In genomic region chr13:97839617-97840308, GRCm38 (mm10) we compare ENCODE assay signal across 25 mouse cellular contexts.
A peak's percentile ranks its signal among the peaks of the same experiment; 100 is the strongest.
DNase-seq lines count a peak whose midpoint lies in the region; ATAC-seq lines count a peak whose summit lies in the region.
"Had no signal": no experiment of that assay in that cellular context is flagged by ENCODE, and none has a peak within 500 bp of the region (broad histone marks: within the 10 kb centered on the region; RNA-seq: fewer than 3 reads in every experiment).

No protein-coding gene starts in this region.

- 20% methylated on average over 7 of the region's 7 CpGs for WGBS in kidney, embryonic 16.5 days
- 27% methylated on average over 7 of the region's 7 CpGs for WGBS in embryonic facial prominence, embryonic 11.5 days

- H3K36me3 ChIP-seq in kidney, embryonic 16.5 days (ENCODE audit: insufficient read depth, low read length) = no peaks in the 10 kb centered on the region
- no peaks in the 10 kb centered on the region for H3K36me3 ChIP-seq in embryonic facial prominence, embryonic 11.5 days (replicated peaks; ENCODE audit: control insufficient read depth, insufficient read depth, low read depth, low read length)
- H3K36me3 ChIP-seq: forebrain, embryonic 12.5 days; limb, embryonic 13.5 days; midbrain, embryonic 13.5 days; neural tube, embryonic 13.5 days had no signal

- no peak overlapping the region for H3K4me3 ChIP-seq in kidney, embryonic 16.5 days (ENCODE audit: low read length)
- H3K4me3 ChIP-seq in embryonic facial prominence, embryonic 11.5 days (ENCODE audit: low read depth, low read length) = no peak overlapping the region
- H3K4me3 ChIP-seq: forebrain, embryonic 12.5 days; limb, embryonic 13.5 days; midbrain, embryonic 13.5 days; neural tube, embryonic 13.5 days had no signal

- H3K27me3 ChIP-seq in kidney, embryonic 16.5 days (ENCODE audit: insufficient read depth, low read length) = no peaks in the 10 kb centered on the region; the same call in 1 of the 2 replicates
- H3K27me3 ChIP-seq in embryonic facial prominence, embryonic 11.5 days (ENCODE audit: control insufficient read depth, insufficient read depth, low read length) = no peaks in the 10 kb centered on the region
- H3K27me3 ChIP-seq: CH12.LX; midbrain, embryonic 13.5 days; neural tube, embryonic 13.5 days had no signal

- H3K4me1 ChIP-seq in kidney, embryonic 16.5 days (ENCODE audit: insufficient read depth, low read length) = peaks cover 14% of the 10 kb centered on the region; the same call in 1 of the 2 replicates
- H3K4me1 ChIP-seq in embryonic facial prominence, embryonic 11.5 days (ENCODE audit: control insufficient read depth, insufficient read depth, low read length) = no peaks in the 10 kb centered on the region
- H3K4me1 ChIP-seq: megakaryocyte, embryonic 14.5 days had no signal

- H3K9me3 ChIP-seq in kidney, embryonic 16.5 days (ENCODE audit: low read length) = no peaks in the 10 kb centered on the region
- no peaks in the 10 kb centered on the region for H3K9me3 ChIP-seq in embryonic facial prominence, embryonic 11.5 days (replicated peaks; ENCODE audit: control insufficient read depth, low read length)
- H3K9me3 ChIP-seq: forebrain, embryonic 12.5 days; limb, embryonic 13.5 days; midbrain, embryonic 13.5 days; neural tube, embryonic 13.5 days had no signal

- ATAC-seq in kidney, embryonic 16.5 days (ENCODE audit: low FRiP score, low TSS enrichment) = peak; percentile 77
- no peak for ATAC-seq in embryonic facial prominence, embryonic 11.5 days (replicated peaks; ENCODE audit: insufficient number of reproducible peaks, low FRiP score, low TSS enrichment, low read depth)
- no peak for ATAC-seq in megakaryocyte progenitor cell, adult 5-6 weeks (replicated peaks; ENCODE audit: poor library complexity)
- ATAC-seq: activated CD4-positive, CD25-positive, alpha-beta regulatory T cell, adult 4 months; hindbrain, embryonic 16.5 days; liver, postnatal 0 days; midbrain, embryonic 13.5 days had no signal

- DNase-seq in embryo, embryonic 10 days (ENCODE audit: low spot score) = peak; percentile 17
- DNase-seq in embryo, embryonic 9.5 days (ENCODE audit: extremely low spot score) = no peak
- no peak for DNase-seq in kidney, adult 9 months
- DNase-seq in embryonic facial prominence, embryonic 11.5 days (ENCODE audit: low spot score) = peak; percentile 44
- no peak for DNase-seq in adrenal gland, postnatal 14 days
- DNase-seq: adrenal gland, adult 2 months; cerebellum, adult 8-10 months; cerebellum, postnatal 25 days; gastrocnemius, postnatal 10 days; heart, postnatal 14 days; kidney, adult 2 months; liver, postnatal 0 days; lung, postnatal 36 days; right cerebral cortex, postnatal 14 days had no signal

- no peak overlapping the region for H3K4me2 ChIP-seq in kidney, embryonic 16.5 days (replicated peaks; ENCODE audit: low read depth, low read length)
- H3K4me2 ChIP-seq in embryonic facial prominence, embryonic 11.5 days (ENCODE audit: low read depth, low read length) = no peak overlapping the region
- H3K4me2 ChIP-seq: forebrain, embryonic 12.5 days; limb, embryonic 13.5 days; liver, embryonic 11.5 days; midbrain, embryonic 13.5 days; neural tube, embryonic 13.5 days had no signal

- H3K27ac ChIP-seq in kidney, embryonic 16.5 days (ENCODE audit: low read length) = no peak overlapping the region
- H3K27ac ChIP-seq in embryonic facial prominence, embryonic 11.5 days (replicated peaks; ENCODE audit: low read depth, low read length) = no peak overlapping the region
- H3K27ac ChIP-seq: forebrain, embryonic 12.5 days; limb, embryonic 13.5 days; midbrain, embryonic 13.5 days; neural tube, embryonic 13.5 days had no signal

- no peak overlapping the region for H3K9ac ChIP-seq in kidney, embryonic 16.5 days (replicated peaks; ENCODE audit: low read length)
- H3K9ac ChIP-seq in embryonic facial prominence, embryonic 11.5 days (replicated peaks; ENCODE audit: low read length) = no peak overlapping the region
- H3K9ac ChIP-seq: forebrain, embryonic 12.5 days; limb, embryonic 13.5 days; liver, postnatal 0 days; midbrain, embryonic 13.5 days; neural tube, embryonic 13.5 days had no signal

Comparison
In these comparisons a context has a peak if more than half of its experiments do, and no peak if none do; other contexts are left out.
1. DNase-seq: peak in embryo, embryonic 10 days (single experiment) and embryonic facial prominence, embryonic 11.5 days (single experiment); none in embryo, embryonic 9.5 days (single experiment), kidney, adult 9 months (single experiment) and adrenal gland, postnatal 14 days (single experiment).